Mouse (Mus musculus): Measurements from ENCODE around the gene Zc3h12a. TPM values are rescaled to one million over a fixed set of nuclear protein-coding genes. Genes with fewer than 3 reads are reported as not detected.

Gene Zc3h12a
- polyA plus RNA-seq, 1 experiment from 2014 or later, result 0.37 TPM

DNA sequence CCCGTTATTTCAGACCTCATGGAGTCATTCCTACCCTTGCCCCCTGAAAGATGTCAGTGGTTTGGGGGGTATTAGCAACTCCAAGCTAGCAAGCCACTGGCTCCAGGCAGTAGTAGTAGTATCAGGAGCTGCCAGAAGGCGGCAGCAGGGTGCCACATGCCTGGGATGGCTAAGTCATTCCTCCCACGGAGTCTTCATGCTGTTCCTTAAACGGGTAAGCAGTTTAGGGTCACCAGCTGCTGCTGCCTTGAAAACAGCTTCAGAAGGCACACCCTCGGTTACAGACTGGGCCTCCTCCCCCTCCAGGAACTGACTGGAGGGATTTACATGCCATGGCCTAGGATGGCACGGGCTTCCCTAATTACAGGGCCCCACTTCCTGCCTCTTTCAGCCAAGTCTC is 13.0 kb downstream of the Zc3h12a start:
- ATAC-seq (ENCODE audit: low FRiP score) (peak; percentile 72), DNase-seq (ENCODE audit: low spot score, missing footprints) (peak; percentile 96)
- no peak overlapping the region for H3K4me3 ChIP-seq (ENCODE audit: low read depth, low read length)
- H3K4me1 ChIP-seq (ENCODE audit: control insufficient read depth, insufficient read depth, low read length), result 0 out of 2 replicates have a peak, but pooled peaks cover 3% of the 10 kb centered on the region
- 0 out of 2 replicates have a peak, but pooled peaks cover 4% of the 10 kb centered on the region for H3K36me3 ChIP-seq (ENCODE audit: control insufficient read depth, insufficient read depth, low read length)
- 0 out of 2 replicates have a peak overlapping the region, but pooled peaks have one; percentile 12 for H3K9ac ChIP-seq (ENCODE audit: low read length)
- H3K4me2 ChIP-seq, result no peak overlapping the region
- H3K27me3 ChIP-seq (ENCODE audit: control insufficient read depth, insufficient read depth, low read length), result no peaks in the 10 kb centered on the region
- no peaks in the 10 kb centered on the region for H3K9me3 ChIP-seq (ENCODE audit: control insufficient read depth, low read length)
- H3K27ac ChIP-seq (ENCODE audit: low read depth, low read length), result no peak overlapping the region
- WGBS, result 15% methylated on average over 6 of the region's 6 CpGs

DNA sequence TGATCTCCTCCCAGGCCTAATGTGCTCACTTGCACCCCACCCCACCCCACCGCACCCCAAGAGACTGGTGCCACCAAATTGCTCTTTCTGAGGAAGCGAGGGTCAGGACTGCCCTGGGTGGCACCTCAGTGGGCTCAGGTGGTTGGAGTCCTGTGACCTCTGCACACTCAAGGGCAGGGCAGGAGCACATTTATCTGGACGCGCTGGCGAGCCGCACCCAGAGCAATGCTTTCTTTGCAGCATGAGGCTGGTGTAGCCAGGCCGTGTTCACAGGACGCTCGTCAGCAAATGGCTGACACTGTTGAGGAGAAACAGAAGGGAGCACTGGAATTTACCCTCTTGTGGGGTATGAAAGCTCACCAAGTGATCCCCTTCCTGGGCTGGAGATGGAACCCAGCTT is 22.3 kb downstream of the Zc3h12a start:
- no peak overlapping the region for H3K9ac ChIP-seq (ENCODE audit: low read length)
- H3K4me1 ChIP-seq (ENCODE audit: control insufficient read depth, insufficient read depth, low read length), result no peaks in the 10 kb centered on the region
- H3K27me3 ChIP-seq (ENCODE audit: control insufficient read depth, insufficient read depth, low read length), result no peaks in the 10 kb centered on the region
- H3K4me2 ChIP-seq, result no peak overlapping the region
- DNase-seq (ENCODE audit: low spot score, missing footprints) (no peak), ATAC-seq (ENCODE audit: low FRiP score) (no peak)
- no peaks in the 10 kb centered on the region for H3K9me3 ChIP-seq (ENCODE audit: control insufficient read depth, low read length)
- WGBS, result 97% methylated on average over 9 of the region's 9 CpGs
- H3K27ac ChIP-seq (ENCODE audit: low read depth, low read length), result no peak overlapping the region
- H3K36me3 ChIP-seq (ENCODE audit: control insufficient read depth, insufficient read depth, low read length), result peaks cover 7% of the 10 kb centered on the region; the same call in 1 of the 2 replicates
- no peak overlapping the region for H3K4me3 ChIP-seq (ENCODE audit: low read depth, low read length)

DNA sequence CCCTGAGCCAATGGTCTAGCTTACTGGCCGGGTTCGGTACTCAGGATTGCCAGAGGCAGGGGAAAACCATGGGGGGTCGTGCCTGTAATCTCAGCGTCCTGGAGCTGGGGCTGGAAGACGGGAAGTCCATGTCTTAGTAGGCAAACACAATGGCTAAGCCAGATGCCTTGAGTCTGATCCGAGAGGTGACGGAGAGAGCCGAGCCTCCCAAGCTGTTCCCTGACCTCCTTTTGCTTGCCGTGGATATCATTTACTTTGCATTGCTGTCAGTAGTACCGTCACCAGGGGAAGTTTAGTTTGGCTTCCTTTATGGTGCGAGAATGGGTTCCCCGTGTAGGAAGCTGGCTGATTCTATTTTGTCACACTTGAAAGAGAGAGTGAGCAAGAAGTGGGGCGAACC is 26.3 kb downstream of the Zc3h12a start:
- DNase-seq (ENCODE audit: low spot score, missing footprints) (no peak), ATAC-seq (ENCODE audit: low FRiP score) (no peak)
- Histone ChIP-seq H3K27me3 (ENCODE audit: control insufficient read depth, insufficient read depth, low read length) (no peaks in the 10 kb centered on the region), H3K9me3 (ENCODE audit: control insufficient read depth, low read length) (no peaks in the 10 kb centered on the region), H3K36me3 (ENCODE audit: control insufficient read depth, insufficient read depth, low read length) (peaks cover 5% of the 10 kb centered on the region; the same call in 1 of the 2 replicates), H3K4me2 (no peak overlapping the region), H3K9ac (ENCODE audit: low read length) (no peak overlapping the region), H3K4me3 (ENCODE audit: low read depth, low read length) (no peak overlapping the region), H3K27ac (ENCODE audit: low read depth, low read length) (no peak overlapping the region), H3K4me1 (ENCODE audit: control insufficient read depth, insufficient read depth, low read length) (no peaks in the 10 kb centered on the region)
- 74% methylated on average over 13 of the region's 13 CpGs for WGBS

DNA sequence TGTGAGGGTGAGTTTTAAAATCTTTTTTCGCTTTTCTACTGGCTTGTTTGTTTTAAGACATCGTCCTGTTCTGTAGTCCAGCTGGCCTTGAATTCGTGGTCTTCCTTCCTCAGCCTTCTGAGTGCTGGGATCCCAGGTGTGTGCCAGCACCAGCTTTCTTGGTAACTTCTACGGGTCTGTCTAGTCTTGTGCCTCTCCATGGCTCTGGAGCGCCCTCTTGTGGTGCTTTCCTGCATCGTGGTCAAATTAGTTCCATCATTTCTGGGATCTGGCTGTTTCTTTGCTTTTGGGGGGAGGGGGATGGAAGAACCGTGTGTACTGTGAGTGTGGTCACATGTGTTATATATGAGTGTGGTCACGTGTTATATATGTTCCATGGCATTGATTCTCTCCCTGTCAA is 28.2 kb downstream of the Zc3h12a start:
- ATAC-seq (ENCODE audit: low FRiP score) (peak; percentile 61; the same call in 1 of the 2 replicates), DNase-seq (ENCODE audit: low spot score, missing footprints) (peak; percentile 99)
- no peaks in the 10 kb centered on the region for H3K9me3 ChIP-seq (ENCODE audit: control insufficient read depth, low read length)
- 12% methylated on average over 8 of the region's 8 CpGs for WGBS
- H3K36me3 ChIP-seq (ENCODE audit: control insufficient read depth, insufficient read depth, low read length), result peaks cover 5% of the 10 kb centered on the region; the same call in 1 of the 2 replicates
- H3K4me3 ChIP-seq (ENCODE audit: low read depth, low read length), result no peak overlapping the region
- no peaks in the 10 kb centered on the region for H3K4me1 ChIP-seq (ENCODE audit: control insufficient read depth, insufficient read depth, low read length)
- no peaks in the 10 kb centered on the region for H3K27me3 ChIP-seq (ENCODE audit: control insufficient read depth, insufficient read depth, low read length)
- no peak overlapping the region for H3K27ac ChIP-seq (ENCODE audit: low read depth, low read length)
- no peak overlapping the region for H3K4me2 ChIP-seq
- no peak overlapping the region for H3K9ac ChIP-seq (ENCODE audit: low read length)

DNA sequence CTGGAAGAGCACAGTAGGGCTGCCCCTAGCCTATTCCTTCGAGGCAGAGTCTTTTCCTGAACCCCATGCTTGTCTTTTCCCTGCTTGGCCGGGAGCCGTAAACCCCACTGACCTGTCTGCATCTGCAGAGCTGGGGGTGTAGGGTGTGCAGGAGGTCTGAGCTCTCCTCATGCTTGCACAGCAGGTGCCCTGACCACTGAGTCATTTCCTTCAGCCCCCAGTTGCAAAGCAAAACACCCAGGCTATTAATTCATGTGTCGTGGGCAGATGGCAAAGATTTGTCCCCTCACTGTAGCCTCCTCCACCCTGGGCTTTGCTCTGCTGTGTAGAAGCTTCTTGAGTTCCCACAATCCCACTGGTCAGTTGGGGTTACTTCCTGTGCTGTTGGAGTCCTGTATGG is 30.2 kb downstream of the Zc3h12a start:
- ATAC-seq (ENCODE audit: low FRiP score) (no peak), DNase-seq (ENCODE audit: low spot score, missing footprints) (no peak)
- Histone ChIP-seq H3K9me3 (ENCODE audit: control insufficient read depth, low read length) (no peaks in the 10 kb centered on the region), H3K4me2 (no peak overlapping the region), H3K36me3 (ENCODE audit: control insufficient read depth, insufficient read depth, low read length) (no peaks in the 10 kb centered on the region), H3K27me3 (ENCODE audit: control insufficient read depth, insufficient read depth, low read length) (no peaks in the 10 kb centered on the region), H3K9ac (ENCODE audit: low read length) (no peak overlapping the region), H3K4me3 (ENCODE audit: low read depth, low read length) (no peak overlapping the region), H3K4me1 (ENCODE audit: control insufficient read depth, insufficient read depth, low read length) (no peaks in the 10 kb centered on the region), H3K27ac (ENCODE audit: low read depth, low read length) (no peak overlapping the region)
- 90% methylated on average over 4 of the region's 4 CpGs for WGBS

GRCm38 (mm10) chr4:125096066-125096465 is 31.6 kb downstream of the Zc3h12a start:
- no peak overlapping the region for H3K27ac ChIP-seq (ENCODE audit: low read depth, low read length)
- H3K4me1 ChIP-seq (ENCODE audit: control insufficient read depth, insufficient read depth, low read length), result no peaks in the 10 kb centered on the region
- H3K9ac ChIP-seq (ENCODE audit: low read length), result no peak overlapping the region
- no peak overlapping the region for H3K4me3 ChIP-seq (ENCODE audit: low read depth, low read length)
- H3K36me3 ChIP-seq (ENCODE audit: control insufficient read depth, insufficient read depth, low read length), result no peaks in the 10 kb centered on the region; the same call in 1 of the 2 replicates
- 92% methylated on average over 5 of the region's 5 CpGs for WGBS
- DNase-seq (ENCODE audit: low spot score, missing footprints) (no peak), ATAC-seq (ENCODE audit: low FRiP score) (no peak)
- H3K27me3 ChIP-seq (ENCODE audit: control insufficient read depth, insufficient read depth, low read length), result no peaks in the 10 kb centered on the region
- H3K9me3 ChIP-seq (ENCODE audit: control insufficient read depth, low read length), result no peaks in the 10 kb centered on the region
- no peak overlapping the region for H3K4me2 ChIP-seq

GRCm38 (mm10) chr4:125093031-125093430 is 34.6 kb downstream of the Zc3h12a start:
- H3K27ac ChIP-seq (ENCODE audit: low read depth, low read length), result no peak overlapping the region
- H3K4me1 ChIP-seq (ENCODE audit: control insufficient read depth, insufficient read depth, low read length), result no peaks in the 10 kb centered on the region
- H3K4me2 ChIP-seq, result no peak overlapping the region
- H3K9me3 ChIP-seq (ENCODE audit: control insufficient read depth, low read length), result no peaks in the 10 kb centered on the region
- H3K4me3 ChIP-seq (ENCODE audit: low read depth, low read length), result no peak overlapping the region
- DNase-seq (ENCODE audit: low spot score, missing footprints) (no peak), ATAC-seq (ENCODE audit: low FRiP score) (no peak)
- no peak overlapping the region for H3K9ac ChIP-seq (ENCODE audit: low read length)
- peaks cover 11% of the 10 kb centered on the region; the same call in 1 of the 2 replicates for H3K36me3 ChIP-seq (ENCODE audit: control insufficient read depth, insufficient read depth, low read length)
- WGBS, result 86% methylated on average over 5 of the region's 5 CpGs
- H3K27me3 ChIP-seq (ENCODE audit: control insufficient read depth, insufficient read depth, low read length), result no peaks in the 10 kb centered on the region

DNA sequence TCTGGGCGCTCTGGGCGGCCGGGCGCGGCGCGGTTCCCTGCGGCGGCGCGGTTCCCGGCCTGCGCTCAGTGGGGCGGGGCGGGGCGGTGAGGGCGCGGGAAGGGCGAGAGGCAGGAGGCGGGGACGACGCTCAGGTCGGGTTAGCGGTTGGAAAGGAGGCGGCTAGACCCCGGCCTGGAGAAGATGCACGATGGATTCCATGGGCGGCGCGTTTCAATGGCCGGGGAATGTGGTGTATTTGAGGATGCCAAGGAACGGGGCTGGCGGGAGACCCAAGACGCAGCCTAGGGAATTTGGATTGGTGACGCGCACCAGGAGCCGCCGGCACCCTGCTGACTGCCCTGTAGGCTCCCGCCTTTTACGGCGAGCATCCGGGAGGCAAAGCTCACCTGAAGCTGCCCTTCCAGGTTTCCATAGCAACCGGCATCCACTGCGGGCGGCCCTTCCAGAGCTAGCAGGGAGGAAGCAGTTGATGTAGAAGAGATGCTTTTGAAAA is 42.2 kb downstream of the Zc3h12a start:
- peak overlapping the region; percentile 93 for H3K27ac ChIP-seq (ENCODE audit: low read depth, low read length)
- H3K4me3 ChIP-seq (ENCODE audit: low read depth, low read length), result peak overlapping the region; percentile 90
- no peaks in the 10 kb centered on the region for H3K27me3 ChIP-seq (ENCODE audit: control insufficient read depth, insufficient read depth, low read length)
- peaks cover 16% of the 10 kb centered on the region for H3K4me1 ChIP-seq (ENCODE audit: control insufficient read depth, insufficient read depth, low read length)
- H3K4me2 ChIP-seq, result peak overlapping the region; percentile 81
- H3K36me3 ChIP-seq (ENCODE audit: control insufficient read depth, insufficient read depth, low read length), result peaks cover 8% of the 10 kb centered on the region
- ATAC-seq (ENCODE audit: low FRiP score) (peak; percentile 94), DNase-seq (ENCODE audit: low spot score, missing footprints) (no peak)
- under 1% methylated on average over 45 of the region's 45 CpGs for WGBS
- H3K9me3 ChIP-seq (ENCODE audit: control insufficient read depth, low read length), result no peaks in the 10 kb centered on the region
- H3K9ac ChIP-seq (ENCODE audit: low read length), result peak overlapping the region; percentile 95

GRCm38 (mm10) chr4:125084403-125085345 is 43.0 kb downstream of the Zc3h12a start, which contains the start of gene Meaf6:
Gene Meaf6 (plus strand): TSS chr4:125085134.
- peak within 1 kb of the TSS; percentile 81 for H3K4me2 ChIP-seq
- no peaks in the 10 kb centered on the region for H3K27me3 ChIP-seq (ENCODE audit: control insufficient read depth, insufficient read depth, low read length)
- peaks cover 6% of the 10 kb centered on the region; the same call in 1 of the 2 replicates for H3K36me3 ChIP-seq (ENCODE audit: control insufficient read depth, insufficient read depth, low read length)
- DNase-seq (ENCODE audit: low spot score, missing footprints) (peak; percentile 99), ATAC-seq (ENCODE audit: low FRiP score) (peak; percentile 91)
- no peaks in the 10 kb centered on the region for H3K9me3 ChIP-seq (ENCODE audit: control insufficient read depth, low read length)
- H3K4me3 ChIP-seq (ENCODE audit: low read depth, low read length), result peak within 1 kb of the TSS; percentile 90
- H3K4me1 ChIP-seq (ENCODE audit: control insufficient read depth, insufficient read depth, low read length), result peaks cover 16% of the 10 kb centered on the region
- whole genome bisulfite sequencing, result 2% methylated on average over 61 of the region's 63 CpGs
- peak within 1 kb of the TSS; percentile 93 for H3K27ac ChIP-seq (ENCODE audit: low read depth, low read length)
- peak within 1 kb of the TSS; percentile 95 for H3K9ac ChIP-seq (ENCODE audit: low read length)

Measured in midbrain, embryonic 11.5 days (tissue).